In the genomic region with DNA sequence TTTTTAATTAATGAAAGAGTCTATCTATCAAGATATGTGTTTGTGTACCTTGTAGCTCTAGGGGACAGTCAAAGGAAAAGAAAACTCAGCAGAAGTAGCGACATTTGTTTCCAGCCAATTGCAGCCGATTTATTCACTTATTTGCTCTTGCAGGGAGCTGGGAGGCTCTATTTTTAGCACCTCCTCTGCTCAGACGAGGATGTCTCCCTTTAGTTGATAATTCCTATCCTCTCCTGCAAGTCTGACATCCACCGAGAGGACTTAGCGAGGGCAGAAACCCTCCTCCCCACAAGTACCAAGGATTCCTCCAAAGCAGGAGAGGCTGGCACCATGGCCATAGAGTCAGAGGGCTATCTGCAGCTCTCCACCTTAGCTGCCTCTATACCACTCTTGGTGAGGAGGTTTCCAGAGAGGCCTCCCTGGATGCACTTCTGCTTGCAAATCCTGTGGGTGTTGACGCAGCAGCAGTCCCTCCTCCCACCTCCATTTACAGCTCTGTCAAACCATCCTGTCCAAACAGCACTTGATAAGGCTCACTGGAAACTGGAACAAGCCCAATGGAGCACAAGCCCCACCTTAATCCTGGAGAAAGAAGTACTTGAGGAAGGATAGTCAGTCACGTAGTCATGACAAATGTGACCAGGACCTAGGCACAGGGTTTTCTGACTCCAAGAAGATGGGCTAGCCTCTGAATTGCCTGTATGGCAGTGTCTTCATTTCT, we compare ENCODE assay signal across 15 mouse cellular contexts. TPM values are rescaled to one million over a fixed set of nuclear protein-coding genes. Genes with fewer than 3 reads are reported as not detected.
A peak's percentile ranks its signal among the peaks of the same experiment; 100 is the strongest.
DNase-seq lines count a peak whose midpoint lies in the region; ATAC-seq and TF ChIP-seq lines count a peak whose summit lies in the region.
"Had no signal": no experiment of that assay in that cellular context is flagged by ENCODE, and none has a peak within 500 bp of the region (broad histone marks: within the 10 kb centered on the region; RNA-seq: fewer than 3 reads in every experiment).

No protein-coding gene starts in this region.

- intact Hi-C loops in left cerebral cortex, postnatal 4 days (cut with DNase I) = no loop called here

- peak overlapping the region; percentile 21 for H3K4me2 ChIP-seq in heart, embryonic 16.5 days (ENCODE audit: low read depth, low read length)
- no peak overlapping the region for H3K4me2 ChIP-seq in stomach, embryonic 15.5 days

- H3K4me3 ChIP-seq in cortical plate, adult 2 months (ENCODE audit: insufficient read depth, low read length) = no peak overlapping the region
- H3K4me3 ChIP-seq in heart, embryonic 16.5 days (ENCODE audit: low read length) = no peak overlapping the region
- no peak overlapping the region for H3K4me3 ChIP-seq in stomach, embryonic 15.5 days (replicated peaks)

- TF ChIP-seq CTCF in cortical plate, adult 2 months (IDR thresholded peaks at IDR 0.05; ENCODE audit: extremely low read depth, insufficient read depth, low read length) = no peak

- H3K9me3 ChIP-seq in heart, embryonic 16.5 days (replicated peaks; ENCODE audit: control insufficient read depth, low read length) = peaks cover 4% of the 10 kb centered on the region; the same call in 1 of the 2 replicates
- H3K9me3 ChIP-seq in stomach, embryonic 15.5 days = no peaks in the 10 kb centered on the region

- H3K36me3 ChIP-seq in heart, embryonic 16.5 days (ENCODE audit: control insufficient read depth, insufficient read depth) = no peaks in the 10 kb centered on the region
- H3K36me3 ChIP-seq in stomach, embryonic 15.5 days = no peaks in the 10 kb centered on the region

- peak; percentile 47 to 51 for DNase-seq in left cerebral cortex, adult 9 months (ENCODE audit: low spot score in 2 of 2)
- DNase-seq in left cerebral cortex, postnatal 4 days = no peak
- no peak for DNase-seq in cerebellum, adult 18-20 months
- DNase-seq in ovary, adult 18-20 months (ENCODE audit: low spot score) = no peak
- DNase-seq: adrenal gland, adult 2 months; kidney, postnatal 25 days; layer of hippocampus, postnatal 36 days; midbrain, embryonic 14.5 days; thymus, postnatal 36 days had no signal

- peak overlapping the region; percentile 86 for H3K27ac ChIP-seq in cortical plate, adult 2 months (ENCODE audit: insufficient read depth, low read length)
- H3K27ac ChIP-seq in heart, embryonic 16.5 days (ENCODE audit: low read length) = peak overlapping the region; percentile 75
- no peak overlapping the region for H3K27ac ChIP-seq in stomach, embryonic 15.5 days

- peak; percentile 89 for ATAC-seq in heart, embryonic 16.5 days (replicated peaks; ENCODE audit: extremely low read depth, insufficient read depth, low FRiP score)
- peak; percentile 52; the same call in 1 of the 2 replicates for ATAC-seq in stomach, embryonic 15.5 days (ENCODE audit: insufficient read depth, low FRiP score, low read depth)
- ATAC-seq: forebrain, embryonic 16.5 days; inflammation-experienced regulatory T-cells, adult 6 months had no signal

- no peak overlapping the region for H3K9ac ChIP-seq in heart, embryonic 16.5 days (ENCODE audit: low read length)
- H3K9ac ChIP-seq in stomach, embryonic 15.5 days = no peak overlapping the region

- H3K4me1 ChIP-seq in cortical plate, adult 2 months (ENCODE audit: control insufficient read depth, insufficient read depth, low read length) = peaks cover 14% of the 10 kb centered on the region
- peaks cover 16% of the 10 kb centered on the region for H3K4me1 ChIP-seq in heart, embryonic 16.5 days (ENCODE audit: control insufficient read depth, insufficient read depth, low read length)
- H3K4me1 ChIP-seq in stomach, embryonic 15.5 days = 0 out of 2 replicates have a peak, but pooled peaks cover 9% of the 10 kb centered on the region

- H3K27me3 ChIP-seq in heart, embryonic 16.5 days (ENCODE audit: control insufficient read depth, insufficient read depth, low read length) = no peaks in the 10 kb centered on the region
- H3K27me3 ChIP-seq in stomach, embryonic 15.5 days (replicated peaks) = no peaks in the 10 kb centered on the region
- H3K27me3 ChIP-seq: CH12.LX had no signal

- TF ChIP-seq POLR2A in cortical plate, adult 2 months (IDR thresholded peaks at IDR 0.05; ENCODE audit: extremely low read depth, insufficient read depth, low read length) = no peak

- WGBS in heart, embryonic 16.5 days = 26% methylated on average over 7 of the region's 7 CpGs
- 50% methylated on average over 7 of the region's 7 CpGs for WGBS in stomach, embryonic 15.5 days

RNA-seq across cellular contexts. Expression of a gene that starts 30.7 kb away (rescaled TPM):
- 1 to 10 TPM in 1 of 2 experiments, under 1 TPM in 1; 0.77 to 1.1 TPM for total RNA-seq in left cerebral cortex, postnatal 4 days (2021)
- 0.85 and 1.2 TPM in 2 replicates for polyA plus RNA-seq in cortical plate, adult 2 months (2012; rRNA removed)
- polyA plus RNA-seq in heart, embryonic 16.5 days (2015; fragmentation: Nextera tagmentation; extraction: Ambion mirVana) = 1.7 and 2.4 TPM in 2 replicates
- 2.9 and 3.0 TPM in 2 replicates for polyA plus RNA-seq in stomach, embryonic 15.5 days (2015; fragmentation: Nextera tagmentation; extraction: Ambion mirVana)

RNA-seq across cellular contexts. Expression of a gene that starts 55.3 kb away (rescaled TPM):
- total RNA-seq in left cerebral cortex, postnatal 4 days (2021) = 1 to 10 TPM; 1.2 to 1.3 TPM
- 33.9 and 34.5 TPM in 2 replicates for polyA plus RNA-seq in cortical plate, adult 2 months (2012; rRNA removed)
- 4.6 and 5.4 TPM in 2 replicates for polyA plus RNA-seq in heart, embryonic 16.5 days (2015; fragmentation: Nextera tagmentation; extraction: Ambion mirVana)
- polyA plus RNA-seq in stomach, embryonic 15.5 days (2015; fragmentation: Nextera tagmentation; extraction: Ambion mirVana) = 0.52 and 0.87 TPM in 2 replicates
- polyA plus RNA-seq: inflammation-experienced regulatory T-cells, adult 6 months had no signal

Comparison
In these comparisons a context has a peak if more than half of its experiments do, and no peak if none do; other contexts are left out.
1. DNase-seq: peak in left cerebral cortex, adult 9 months (2 of 2); none in left cerebral cortex, postnatal 4 days (single experiment), cerebellum, adult 18-20 months (0 of 2) and ovary, adult 18-20 months (single experiment).